Mouse (Mus musculus) liver, embryonic 15.5 days (tissue): Measurements from ENCODE around the gene Ceacam10. TPM values are rescaled to one million over a fixed set of nuclear protein-coding genes. Genes with fewer than 3 reads are reported as not detected.
"Not testable (repeated sequence)": the region's sequence is repeated elsewhere in the genome, so short reads cannot be mapped to it uniquely, and the experiment has no call there.

Experiments
- ATAC-seq: fragments of 200-750 bp; cut with Nextera tagmentation; 2 replicates; pipeline ENCODE4 v1.8.0; 2017; ENCODE audit warnings: moderate number of reproducible peaks, mild to moderate bottlenecking, moderate library complexity; ENCODE audit not compliant: insufficient read depth
- H3K27ac ChIP-seq: fragments of 300-500 bp; sonication (generic); replicated peaks from 2 replicates; pipeline ENCODE4 v1.5.1; 2015; ENCODE audit warnings: mild to moderate bottlenecking, inconsistent platforms
- H3K27me3 ChIP-seq: fragments of 300-500 bp; sonication (generic); 2 replicates; pipeline ENCODE4 v1.6.1; 2015; ENCODE audit warnings: mild to moderate bottlenecking, inconsistent platforms
- H3K36me3 ChIP-seq: fragments of 300-500 bp; sonication (generic); replicated peaks from 2 replicates; pipeline ENCODE4 v1.6.1; 2015; ENCODE audit warnings: moderate library complexity, mild to moderate bottlenecking, inconsistent platforms
- H3K4me1 ChIP-seq: fragments of 300-500 bp; sonication (generic); replicated peaks from 2 replicates; pipeline ENCODE4 v1.6.1; 2015; ENCODE audit warnings: inconsistent platforms
- H3K4me2 ChIP-seq: fragments of 300-500 bp; sonication (generic); 2 replicates; pipeline ENCODE4 v1.6.1; 2015; ENCODE audit warnings: moderate library complexity, mild to moderate bottlenecking, inconsistent platforms
- H3K4me3 ChIP-seq: fragments of 300-500 bp; sonication (generic); replicated peaks from 2 replicates; pipeline ENCODE4 v1.5.1; 2015; ENCODE audit warnings: mild to moderate bottlenecking, inconsistent platforms
- H3K9ac ChIP-seq: fragments of 300-500 bp; sonication (generic); 2 replicates; pipeline ENCODE4 v1.6.1; 2015; ENCODE audit warnings: moderate library complexity, mild to moderate bottlenecking, inconsistent platforms
- H3K9me3 ChIP-seq: fragments of 300-500 bp; sonication (generic); replicated peaks from 2 replicates; pipeline ENCODE4 v1.6.1; 2016; ENCODE audit warnings: inconsistent platforms
- WGBS: fragments of 180-500 bp; shearing (Covaris S2); methylation state at CpG from one replicate; pipeline ENCODE4 v1.1.7; 2015; ENCODE audit warnings: mixed read lengths; ENCODE audit not compliant: insufficient replicate concordance; 5-methylcytosine and 5-hydroxymethylcytosine counted together
- polyA plus RNA-seq: library from polyadenylated mRNA; unstranded; fragments of >200 nt; fragmentation: Nextera tagmentation; extraction: Ambion mirVana; gene quantifications from 2 replicates; pipeline ENCODE4 v1.2.1, GENCODE M21; 2015

The Ceacam10 gene
- 2.1 and 2.4 TPM in 2 replicates for polyA plus RNA-seq

DNA sequence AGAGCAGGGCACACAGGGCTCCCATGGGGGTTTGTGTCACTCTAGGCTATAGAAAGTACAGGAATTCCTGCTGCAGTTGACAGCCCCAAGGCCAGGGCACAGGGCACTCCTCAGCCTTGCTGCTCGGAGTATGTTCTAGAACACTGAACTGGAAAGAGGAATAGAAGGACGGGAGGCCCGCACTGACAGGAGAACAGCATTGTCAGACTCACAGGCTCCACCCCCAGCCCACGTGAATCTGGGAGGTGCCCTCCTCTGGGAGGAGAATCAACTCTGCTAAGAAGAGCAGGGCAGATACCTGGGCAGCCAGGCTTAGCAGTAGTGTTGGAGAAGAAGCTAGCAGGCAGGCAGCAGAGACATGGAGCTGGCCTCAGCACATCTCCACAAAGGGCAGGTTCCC lies at the start of gene Ceacam10:
Gene Ceacam10, plus strand, starts transcription at position 289 of the 400 bp plus-strand sequence.
- H3K9me3 ChIP-seq, H3K4me3 ChIP-seq, H3K4me2 ChIP-seq, ATAC-seq, H3K4me1 ChIP-seq, H3K9ac ChIP-seq, H3K36me3 ChIP-seq, H3K27me3 ChIP-seq, H3K27ac ChIP-seq: not testable (repeated sequence)
- WGBS, result 26% methylated on average over 4 of the region's 4 CpGs

GRCm38 (mm10) chr7:24735970-24736670 lies 40.9 kb upstream of the Ceacam10 start:
- Histone ChIP-seq H3K4me2 (peak overlapping the region; percentile 1; the same call in 1 of the 2 replicates), H3K27ac (no peak overlapping the region), H3K9ac (no peak overlapping the region), H3K4me3 (no peak overlapping the region), H3K27me3 (no peaks in the 10 kb centered on the region), H3K9me3 (no peaks in the 10 kb centered on the region), H3K36me3 (no peaks in the 10 kb centered on the region), H3K4me1 (peaks cover 2% of the 10 kb centered on the region; the same call in 1 of the 2 replicates)
- ATAC-seq, result no peak
- WGBS, result 18% methylated on average over 17 of the region's 17 CpGs

GRCm38 (mm10) chr7:24750695-24751094 lies 26.3 kb upstream of the Ceacam10 start:
- no peaks in the 10 kb centered on the region for H3K36me3 ChIP-seq
- 29% methylated on average over 4 of the region's 4 CpGs for WGBS
- ATAC-seq, result no peak
- H3K9ac ChIP-seq, result no peak overlapping the region
- H3K4me2 ChIP-seq, result no peak overlapping the region
- no peak overlapping the region for H3K4me3 ChIP-seq
- no peak overlapping the region for H3K27ac ChIP-seq
- no peaks in the 10 kb centered on the region for H3K9me3 ChIP-seq
- no peaks in the 10 kb centered on the region for H3K27me3 ChIP-seq
- no peaks in the 10 kb centered on the region for H3K4me1 ChIP-seq

- Histone ChIP-seq H3K4me1 (no peaks in the 10 kb centered on the region), H3K4me2 (no peak overlapping the region), H3K9me3 (no peaks in the 10 kb centered on the region), H3K9ac (no peak overlapping the region), H3K27ac (no peak overlapping the region), H3K27me3 (no peaks in the 10 kb centered on the region), H3K36me3 (no peaks in the 10 kb centered on the region), H3K4me3 (no peak overlapping the region)
- 52% methylated on average over 2 of the region's 2 CpGs for WGBS
- no peak for ATAC-seq
Observed at GRCm38 (mm10) chr7:24751610-24752009, 25.4 kb upstream of the Ceacam10 start.

GRCm38 (mm10) chr7:24753476-24753875 lies 23.5 kb upstream of the Ceacam10 start:
- H3K4me2 ChIP-seq, result no peak overlapping the region

DNA sequence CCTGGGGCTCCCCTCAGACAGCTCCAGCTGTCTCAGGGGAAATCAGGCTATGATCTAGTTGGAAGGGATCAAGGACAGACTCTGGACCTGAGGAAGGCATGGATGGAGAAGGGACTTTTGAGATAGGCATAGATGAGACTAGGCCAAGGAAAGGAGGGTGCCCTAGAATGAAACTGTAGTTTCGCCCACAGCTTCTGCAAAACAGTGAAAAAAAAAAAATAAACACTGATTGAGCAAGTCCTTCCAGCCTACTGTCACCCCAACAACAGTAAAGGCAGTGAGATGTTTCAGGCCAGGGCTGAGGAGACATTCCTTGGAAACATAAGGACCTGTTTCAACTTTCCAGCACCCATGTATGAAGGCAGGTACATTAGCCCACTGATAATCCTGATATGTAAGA lies 18.5 kb upstream of the Ceacam10 start:
- Histone ChIP-seq H3K4me3 (no peak overlapping the region), H3K9me3 (no peaks in the 10 kb centered on the region), H3K27me3 (no peaks in the 10 kb centered on the region), H3K36me3 (no peaks in the 10 kb centered on the region), H3K27ac (no peak overlapping the region), H3K4me1 (no peaks in the 10 kb centered on the region), H3K9ac (no peak overlapping the region), H3K4me2 (no peak overlapping the region)
- 33% methylated on average over 1 of the region's 1 CpGs for WGBS
- ATAC-seq, result no peak

More at GRCm38 (mm10) chr7:24753476-24753875, 23.5 kb upstream of the Ceacam10 start:
- no peaks in the 10 kb centered on the region for H3K27me3 ChIP-seq
- no peak overlapping the region for H3K4me3 ChIP-seq
- H3K36me3 ChIP-seq, result no peaks in the 10 kb centered on the region
- no peak overlapping the region for H3K9ac ChIP-seq
- no peak for ATAC-seq
- H3K4me1 ChIP-seq, result no peaks in the 10 kb centered on the region
- H3K27ac ChIP-seq, result no peak overlapping the region
- H3K9me3 ChIP-seq, result no peaks in the 10 kb centered on the region
- 22% methylated on average over 5 of the region's 5 CpGs for WGBS

DNA sequence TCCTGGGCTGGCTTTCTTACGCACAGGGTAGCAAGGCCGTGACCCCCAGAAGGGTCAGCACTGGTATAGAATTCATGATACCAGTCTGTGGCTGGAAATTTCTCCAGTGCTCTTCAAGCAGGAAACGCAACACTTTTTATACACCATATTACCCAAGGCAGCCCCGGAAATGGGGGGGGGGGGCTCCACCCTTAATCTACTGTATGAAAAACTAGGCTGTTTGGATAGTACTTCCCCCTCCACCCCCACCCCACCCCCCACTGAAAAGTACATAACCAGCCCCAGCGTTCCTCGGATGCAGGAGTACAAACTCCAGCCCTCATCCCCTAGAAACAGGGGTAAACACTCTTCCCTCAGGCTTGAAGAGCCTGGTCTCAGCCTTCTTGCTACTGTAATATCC lies 16.8 kb upstream of the Ceacam10 start, which contains the start of gene Cd177:
Gene Cd177, minus strand, starts transcription at position 101 of the 400 bp plus-strand sequence.
- no peaks in the 10 kb centered on the region for H3K9me3 ChIP-seq
- no peaks in the 10 kb centered on the region for H3K4me1 ChIP-seq
- no peaks in the 10 kb centered on the region for H3K36me3 ChIP-seq
- no peak within 1 kb of the TSS for H3K4me3 ChIP-seq
- no peak within 1 kb of the TSS for H3K4me2 ChIP-seq
- no peak within 1 kb of the TSS for H3K9ac ChIP-seq
- no peaks in the 10 kb centered on the region for H3K27me3 ChIP-seq
- ATAC-seq, result no peak
- 59% methylated on average over 6 of the region's 6 CpGs for WGBS
- no peak within 1 kb of the TSS for H3K27ac ChIP-seq

GRCm38 (mm10) chr7:24761161-24761560 lies 15.8 kb upstream of the Ceacam10 start:
- Histone ChIP-seq H3K27ac (no peak overlapping the region), H3K9me3 (no peaks in the 10 kb centered on the region), H3K4me2 (no peak overlapping the region), H3K36me3 (no peaks in the 10 kb centered on the region), H3K9ac (no peak overlapping the region), H3K4me3 (no peak overlapping the region), H3K27me3 (no peaks in the 10 kb centered on the region), H3K4me1 (no peaks in the 10 kb centered on the region)
- ATAC-seq, result no peak
- 37% methylated on average over 6 of the region's 6 CpGs for WGBS

DNA sequence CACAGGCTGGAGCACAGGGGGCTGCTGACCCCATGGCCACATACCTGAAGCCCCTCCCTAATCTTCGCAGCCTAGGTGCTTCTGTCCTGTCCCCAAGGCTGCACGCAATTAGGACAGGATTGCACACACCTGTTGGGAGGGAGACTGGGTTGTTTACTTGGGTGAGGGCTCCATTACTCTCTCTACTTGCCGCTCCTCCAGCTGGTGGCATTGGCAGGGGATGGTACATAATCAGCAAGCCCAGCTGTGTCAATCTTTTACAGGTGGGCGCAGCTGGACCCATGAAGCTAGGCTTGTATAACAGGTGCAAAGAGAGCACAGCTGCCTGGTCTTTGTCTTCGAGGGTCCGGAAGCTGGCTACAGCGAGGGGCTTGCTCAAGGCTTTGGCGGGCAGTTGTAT lies 14.4 kb upstream of the Ceacam10 start:
- no peak overlapping the region for H3K27ac ChIP-seq
- H3K4me2 ChIP-seq, result no peak overlapping the region
- no peaks in the 10 kb centered on the region for H3K27me3 ChIP-seq
- H3K36me3 ChIP-seq, result no peaks in the 10 kb centered on the region
- no peaks in the 10 kb centered on the region for H3K9me3 ChIP-seq
- ATAC-seq, result no peak
- no peak overlapping the region for H3K4me3 ChIP-seq
- 63% methylated on average over 8 of the region's 8 CpGs for WGBS
- no peak overlapping the region for H3K9ac ChIP-seq
- no peaks in the 10 kb centered on the region for H3K4me1 ChIP-seq

- Histone ChIP-seq H3K9me3 (no peaks in the 10 kb centered on the region), H3K4me2 (no peak overlapping the region), H3K4me1 (no peaks in the 10 kb centered on the region), H3K27me3 (no peaks in the 10 kb centered on the region), H3K4me3 (no peak overlapping the region), H3K36me3 (no peaks in the 10 kb centered on the region), H3K27ac (no peak overlapping the region), H3K9ac (no peak overlapping the region)
- no peak for ATAC-seq
Observed at GRCm38 (mm10) chr7:24771361-24771760, 5.6 kb upstream of the Ceacam10 start.

GRCm38 (mm10) chr7:24773942-24774535 lies 3.0 kb upstream of the Ceacam10 start:
- WGBS, result 35% methylated on average over 3 of the region's 3 CpGs

More at GRCm38 (mm10) chr7:24773942-24774535, 3.0 kb upstream of the Ceacam10 start:
- no peak overlapping the region for H3K4me3 ChIP-seq
- no peaks in the 10 kb centered on the region for H3K9me3 ChIP-seq
- no peak for ATAC-seq
- H3K9ac ChIP-seq, result no peak overlapping the region
- no peaks in the 10 kb centered on the region for H3K4me1 ChIP-seq
- no peak overlapping the region for H3K27ac ChIP-seq
- H3K27me3 ChIP-seq, result no peaks in the 10 kb centered on the region
- no peaks in the 10 kb centered on the region for H3K36me3 ChIP-seq
- H3K4me2 ChIP-seq, result no peak overlapping the region
